Mouse (Mus musculus) gastrocnemius, postnatal 4 days (tissue): ENCODE measurements at regions not wholly inside any gene's neighbourhood (a gene's known extent, or its start where the extent isn't known, plus 50 kb on each side); places are given as distances from the start of the nearest gene placed in this dataset.

Source experiments
- DNase-seq, 2 experiments: peaks; one replicate each; pipeline ENCODE4 v3.0.0; 2021 to 2022; ENCODE audit warnings: low spot score in 2 of 2, mixed read lengths in 2 of 2

DNA sequence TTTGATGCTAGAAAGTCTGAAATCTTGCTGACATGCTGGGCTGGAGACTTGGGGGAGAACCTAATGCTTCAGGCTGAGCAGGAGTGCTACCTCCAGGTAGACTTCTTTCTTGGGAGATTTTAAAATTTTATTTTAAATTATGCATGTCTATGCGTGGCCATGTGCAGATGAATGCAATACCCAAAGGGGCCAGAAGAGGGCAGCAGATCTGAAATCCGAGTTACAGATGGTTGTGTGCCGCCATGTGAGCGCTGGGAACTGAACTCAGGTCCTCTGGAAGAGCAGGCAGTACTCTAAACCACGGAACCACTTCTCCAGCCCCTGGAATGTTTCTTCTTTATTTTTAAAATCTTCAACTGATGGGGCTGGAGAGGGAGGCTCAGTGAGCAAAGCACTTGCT lies 135.8 kb downstream of the Slc4a3 start:
- no peak for DNase-seq

GRCm38 (mm10) chr1:75692781-75693180 lies 146.7 kb downstream of the Slc4a3 start:
- no peak for DNase-seq

- DNase-seq, result no peak
These were observed 147.3 kb downstream of the Slc4a3 start for GRCm38 (mm10) chr1:75693231-75693914.

GRCm38 (mm10) chr1:75704832-75705650 lies 159.0 kb downstream of the Slc4a3 start:
- peak in 1 of 2 experiments; percentile 48 for DNase-seq

DNA sequence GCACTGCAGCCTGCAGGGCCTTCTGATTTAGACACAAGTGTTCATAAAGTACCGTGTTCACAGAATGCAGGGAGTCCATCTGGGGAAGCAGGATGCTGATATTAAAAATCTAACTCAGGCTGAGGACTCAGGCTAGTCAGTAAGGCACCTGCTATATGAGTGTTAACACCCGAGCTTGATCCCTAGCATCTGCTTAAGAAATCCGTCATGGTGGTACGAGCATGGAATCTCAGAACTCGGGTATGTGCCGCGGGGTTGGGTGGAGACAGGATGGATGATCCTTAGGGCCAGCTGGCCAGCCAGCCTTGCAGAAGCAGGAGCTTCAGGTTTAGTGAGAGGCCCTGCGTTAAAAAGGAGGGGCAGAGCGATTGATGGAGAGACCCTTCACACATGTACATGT lies 160.1 kb downstream of the Slc4a3 start:
- DNase-seq, result no peak

GRCm38 (mm10) chr1:75723431-75723830 lies 177.4 kb downstream of the Slc4a3 start:
- DNase-seq, result no peak

DNA sequence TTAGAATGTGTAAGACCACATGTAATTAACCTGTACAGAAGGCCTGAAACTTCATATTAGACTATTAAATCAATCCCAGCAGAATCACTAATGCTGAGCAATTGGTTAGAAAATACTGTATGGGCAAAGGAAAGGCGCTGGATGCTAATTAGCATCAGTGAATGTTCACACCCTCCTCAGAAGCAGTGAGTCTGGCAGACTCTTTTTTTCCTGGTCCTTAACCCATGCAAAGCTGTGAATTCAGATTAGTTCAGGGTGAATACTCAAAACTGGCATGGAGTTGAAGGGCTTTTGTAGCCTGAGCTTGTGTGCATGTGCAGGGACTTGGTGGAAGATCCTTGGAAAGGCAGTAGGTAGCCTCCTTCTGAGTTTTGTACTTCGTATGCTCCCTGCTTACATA lies 179.3 kb downstream of the Slc4a3 start:
- no peak for DNase-seq

- DNase-seq, result no peak
These were observed 182.8 kb downstream of the Slc4a3 start for GRCm38 (mm10) chr1:75728859-75729258.

GRCm38 (mm10) chr1:75733791-75734190 lies 187.7 kb downstream of the Slc4a3 start:
- no peak for DNase-seq

GRCm38 (mm10) chr1:75738651-75739050 lies 192.6 kb downstream of the Slc4a3 start:
- no peak for DNase-seq

DNA sequence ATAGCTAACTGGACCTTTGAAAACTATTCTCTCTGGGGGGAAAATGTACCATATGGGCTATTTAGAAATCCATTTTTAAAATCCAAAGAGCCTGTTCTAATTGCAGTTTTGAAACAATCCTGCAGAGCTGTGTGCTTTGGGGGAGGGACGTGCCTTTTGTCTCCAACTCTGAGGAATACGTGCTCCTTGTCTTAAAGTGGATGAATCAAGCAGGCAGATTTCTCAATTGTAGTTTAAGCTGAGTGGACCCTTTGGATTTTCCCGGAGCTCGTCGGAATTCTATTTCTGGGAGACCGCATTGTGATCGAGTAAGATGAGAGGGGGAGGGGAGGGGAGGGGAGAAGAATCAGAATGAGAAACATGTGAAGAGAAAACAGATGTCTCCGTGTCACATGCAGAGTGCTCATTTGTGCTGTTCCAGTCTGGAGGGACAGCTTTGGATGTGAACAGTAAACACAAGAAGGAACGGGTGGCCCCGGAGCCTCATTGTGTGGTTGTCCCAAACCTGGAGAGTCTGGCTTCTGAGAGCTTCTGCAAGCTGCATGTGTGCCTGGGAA lies 203.7 kb downstream of the Slc4a3 start:
- DNase-seq, result no peak

DNA sequence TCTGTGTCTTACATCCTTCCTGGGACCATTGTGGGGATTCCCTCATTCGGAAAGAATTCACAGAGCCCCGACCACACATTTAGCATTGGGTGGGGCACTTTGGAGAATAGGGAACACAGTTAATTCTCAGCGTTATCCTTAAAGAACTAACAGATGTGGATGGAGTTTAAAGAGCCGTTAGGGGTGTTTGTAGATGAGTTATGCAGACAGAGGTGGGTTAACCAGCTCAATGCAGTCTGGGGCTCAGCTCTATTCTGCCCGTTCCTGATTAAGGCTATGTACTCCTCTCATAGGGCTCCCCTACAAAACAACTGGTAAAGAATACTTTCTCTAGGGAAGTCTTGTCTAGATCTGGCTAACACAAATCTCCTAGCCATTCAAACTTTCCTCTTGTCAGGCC lies 226.1 kb downstream of the Slc4a3 start:
- DNase-seq, result peak in 1 of 2 experiments; percentile 16

DNA sequence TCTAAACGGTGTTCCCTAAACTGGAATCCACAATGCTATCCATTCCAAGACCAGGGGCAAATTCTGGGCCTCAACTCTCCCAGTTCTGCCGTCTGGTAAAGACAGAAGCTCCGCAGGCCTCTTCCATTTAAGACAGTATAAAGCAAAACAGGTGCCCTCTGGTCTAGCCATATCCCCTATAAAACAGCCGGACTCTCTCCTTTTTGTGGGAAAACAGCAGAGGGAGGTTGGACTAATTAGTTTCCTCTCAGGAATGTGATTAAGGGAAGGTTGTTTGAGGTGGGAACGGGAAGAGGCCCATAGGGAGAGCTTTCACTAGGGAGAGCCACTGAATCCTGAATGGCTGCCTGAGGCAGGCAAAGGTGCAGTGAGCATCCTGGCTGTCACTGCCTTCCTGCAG lies 226.9 kb downstream of the Slc4a3 start:
- no peak for DNase-seq

DNA sequence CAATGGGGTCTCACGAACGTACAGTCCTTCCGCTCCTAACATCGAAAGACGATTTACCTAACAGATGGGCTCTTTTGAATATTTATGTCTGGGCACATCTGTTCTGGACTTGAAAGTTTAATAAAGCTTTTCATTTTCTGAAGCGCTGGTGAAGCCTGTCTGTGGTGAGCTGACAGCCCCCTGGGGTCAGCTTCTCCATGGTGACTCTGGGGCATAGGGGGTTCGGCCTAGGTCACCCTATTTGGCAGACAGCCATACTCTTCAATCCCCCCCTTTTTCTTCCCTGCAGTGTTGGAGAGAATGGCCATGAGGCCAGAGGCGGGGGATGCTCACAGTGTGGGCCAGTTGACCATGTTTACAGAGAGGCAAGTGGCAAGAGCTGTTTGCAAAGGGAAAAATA lies 232.8 kb downstream of the Slc4a3 start:
- no peak for DNase-seq

DNA sequence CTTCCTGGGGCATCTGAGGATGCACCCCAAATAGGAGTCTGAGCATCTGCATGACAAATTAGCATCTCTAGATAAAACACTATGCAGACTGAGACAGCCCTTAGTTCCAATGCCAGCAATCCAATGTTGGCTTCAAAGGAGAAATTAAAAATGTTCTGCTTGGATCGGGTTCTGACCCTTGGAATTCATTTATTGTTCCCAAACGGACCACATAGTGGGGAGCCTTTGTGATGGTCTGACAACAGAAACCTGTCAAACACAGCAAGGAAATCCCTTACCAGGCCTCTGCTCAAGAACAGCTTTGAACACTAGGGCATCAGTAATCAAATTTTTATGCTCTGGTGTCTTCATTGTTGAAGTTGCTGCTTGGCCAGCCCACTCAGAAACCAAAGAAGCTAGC lies 237.1 kb downstream of the Slc4a3 start:
- no peak for DNase-seq

- DNase-seq, result no peak
These were observed 240.2 kb downstream of the Slc4a3 start for GRCm38 (mm10) chr1:75786173-75786820.

DNA sequence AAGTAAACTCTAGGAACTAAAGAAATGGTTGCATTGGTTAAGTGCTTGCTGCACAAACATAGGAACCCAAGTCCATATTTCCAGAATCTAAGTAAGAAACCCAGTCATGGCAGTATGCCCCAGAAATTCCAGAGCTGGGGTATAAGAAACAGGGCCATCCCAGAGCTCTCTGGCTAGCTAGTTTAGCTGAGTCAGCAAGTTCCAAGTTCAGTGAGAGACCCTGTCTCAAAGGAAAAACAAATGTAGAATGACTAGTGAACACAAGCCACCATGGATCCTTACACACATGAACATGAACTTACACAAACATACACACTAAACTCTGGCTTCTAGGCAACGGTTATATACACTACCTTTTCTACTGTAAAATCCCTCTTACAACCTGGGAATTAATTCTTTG lies 245.4 kb downstream of the Slc4a3 start:
- DNase-seq, result no peak

GRCm38 (mm10) chr1:75797793-75798192 lies 251.7 kb downstream of the Slc4a3 start:
- no peak for DNase-seq

GRCm38 (mm10) chr1:75798375-75799099 lies 252.5 kb downstream of the Slc4a3 start:
- peak; percentile 43 to 68 for DNase-seq

GRCm38 (mm10) chr1:75804473-75804872 lies 258.4 kb downstream of the Slc4a3 start:
- no peak for DNase-seq

GRCm38 (mm10) chr1:75812471-75812870 lies 266.4 kb downstream of the Slc4a3 start:
- DNase-seq, result no peak
